Mouse (Mus musculus): Measurements from ENCODE around the gene Clcn2.

The Clcn2 gene

DNA sequence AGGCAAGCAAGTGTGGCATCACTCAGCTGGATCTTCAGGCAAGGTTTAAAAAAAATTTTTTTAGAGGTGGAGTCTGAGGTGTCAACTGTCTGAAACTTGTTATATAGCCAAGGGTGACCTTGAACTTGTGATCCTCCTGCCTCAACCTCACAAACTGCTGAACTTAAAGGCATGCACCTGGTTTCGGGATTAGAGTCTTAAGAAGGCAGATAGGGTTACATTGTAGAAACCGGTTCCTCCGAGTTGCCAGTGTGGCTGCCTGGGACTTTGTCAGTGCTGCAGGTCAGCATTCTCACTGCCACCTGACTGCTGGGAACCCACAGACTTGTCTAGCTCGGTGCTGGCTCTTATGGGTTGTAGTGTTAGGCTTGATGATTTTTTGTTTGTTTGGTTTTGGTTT is 5.7 kb upstream of the Clcn2 start:
- CTCF ChIA-PET, result interaction anchor here (0.6 kb wide), 1 partner anchor 47 kb away, joined by 4 read pairs; no protein-coding TSS in a partner anchor

DNA sequence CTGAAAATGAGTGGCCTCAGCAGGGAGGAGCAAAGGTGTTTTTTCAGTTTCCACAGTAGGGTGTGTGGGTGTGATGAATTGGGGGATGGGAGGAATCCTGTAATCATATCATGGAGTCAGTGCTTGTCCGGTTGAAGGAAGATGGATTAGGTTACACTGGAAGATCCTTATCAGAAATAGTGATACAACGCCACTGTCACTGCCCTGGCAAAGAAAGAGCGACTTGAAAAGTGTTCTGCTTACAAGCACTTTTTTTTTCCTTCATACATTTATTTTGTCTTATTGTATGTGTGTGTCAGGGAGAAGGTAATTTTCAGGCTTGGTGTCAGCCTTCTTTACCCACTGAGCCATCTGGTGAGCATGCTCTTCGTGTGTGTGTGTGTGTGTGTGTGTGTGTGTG is 5.2 kb upstream of the Clcn2 start:
- CTCF ChIA-PET, result no interaction called here

DNA sequence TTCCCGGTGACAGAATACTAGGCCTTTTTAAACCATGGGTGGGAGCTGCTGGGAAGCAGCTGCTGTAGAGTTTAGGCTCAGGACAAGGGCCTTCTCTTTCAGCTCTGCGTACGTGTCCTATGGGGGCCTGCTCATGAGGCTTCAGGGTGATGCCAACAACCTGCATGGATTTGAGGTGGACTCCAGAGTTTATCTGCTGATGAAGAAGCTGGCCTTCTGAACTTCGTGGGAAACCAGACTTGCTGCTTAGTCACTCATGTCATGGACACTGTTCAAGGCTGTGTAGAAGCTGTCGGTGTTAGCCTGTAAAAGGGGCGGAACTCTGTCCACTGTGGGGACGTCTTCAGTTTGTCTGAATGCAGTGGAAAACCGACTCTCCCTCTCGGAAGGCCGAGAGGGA is 4.3 kb upstream of the Clcn2 start:
- CTCF ChIA-PET, result no interaction called here

DNA sequence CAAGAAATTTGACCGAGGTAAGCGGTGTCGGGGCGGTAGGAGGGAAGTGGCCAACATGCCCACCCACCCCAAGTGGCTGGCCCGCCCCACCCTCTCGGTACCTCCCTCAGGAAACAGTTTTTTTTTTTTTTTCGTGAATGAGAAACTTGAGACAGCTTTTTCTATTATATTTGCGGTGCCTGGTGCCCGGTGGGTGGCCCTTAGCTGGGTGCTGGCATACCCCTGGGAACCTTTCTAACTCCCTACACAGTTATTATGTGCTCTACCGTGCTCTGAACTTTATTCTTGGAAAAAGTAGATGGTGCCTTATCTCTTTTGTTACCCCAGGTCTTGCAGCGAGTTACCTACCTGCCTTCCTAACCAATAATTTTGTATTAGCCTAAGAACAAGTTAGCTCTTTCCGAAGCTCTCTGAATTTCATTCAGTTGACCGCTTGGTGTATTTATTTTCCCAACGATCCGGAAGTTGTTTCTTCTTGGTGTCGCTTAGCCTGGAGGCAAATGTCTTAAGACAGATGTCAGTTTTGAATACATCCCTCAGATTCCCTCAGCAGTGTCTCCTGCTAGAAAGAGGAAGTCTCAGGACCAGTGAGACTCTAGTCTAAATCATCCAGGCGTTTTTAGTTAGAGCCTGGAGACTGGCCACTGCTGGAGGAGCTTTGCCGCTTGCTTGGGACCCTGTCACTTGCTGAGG is 578 bp upstream of the Clcn2 start:
- CTCF ChIA-PET, result interaction anchor here (0.8 kb wide), 1 partner anchor 36 kb away, joined by 6 read pairs; no protein-coding TSS in a partner anchor

DNA sequence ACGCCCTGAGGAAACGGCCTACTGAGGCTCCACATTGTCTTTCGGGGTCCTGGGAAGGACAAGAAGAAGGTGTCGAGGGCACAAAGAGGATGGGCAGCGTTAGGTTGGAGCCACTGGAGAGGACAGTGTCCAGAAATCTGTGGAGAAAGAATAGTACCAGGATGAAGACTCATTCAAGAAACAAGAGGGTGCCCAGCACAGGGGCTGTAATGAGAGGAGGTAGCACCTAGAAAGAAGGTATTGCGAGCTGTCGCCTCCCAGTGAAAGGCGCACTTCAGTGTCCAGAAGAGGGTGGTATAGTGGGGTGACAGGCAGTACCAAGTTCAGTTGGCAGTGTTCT is 735 bp downstream of the Clcn2 start:
- CTCF ChIA-PET, result interaction anchor here (0.6 to 0.7 kb wide), 2 partner anchors 9 to 47 kb away, joined by 3 read pairs; no protein-coding TSS in a partner anchor

DNA sequence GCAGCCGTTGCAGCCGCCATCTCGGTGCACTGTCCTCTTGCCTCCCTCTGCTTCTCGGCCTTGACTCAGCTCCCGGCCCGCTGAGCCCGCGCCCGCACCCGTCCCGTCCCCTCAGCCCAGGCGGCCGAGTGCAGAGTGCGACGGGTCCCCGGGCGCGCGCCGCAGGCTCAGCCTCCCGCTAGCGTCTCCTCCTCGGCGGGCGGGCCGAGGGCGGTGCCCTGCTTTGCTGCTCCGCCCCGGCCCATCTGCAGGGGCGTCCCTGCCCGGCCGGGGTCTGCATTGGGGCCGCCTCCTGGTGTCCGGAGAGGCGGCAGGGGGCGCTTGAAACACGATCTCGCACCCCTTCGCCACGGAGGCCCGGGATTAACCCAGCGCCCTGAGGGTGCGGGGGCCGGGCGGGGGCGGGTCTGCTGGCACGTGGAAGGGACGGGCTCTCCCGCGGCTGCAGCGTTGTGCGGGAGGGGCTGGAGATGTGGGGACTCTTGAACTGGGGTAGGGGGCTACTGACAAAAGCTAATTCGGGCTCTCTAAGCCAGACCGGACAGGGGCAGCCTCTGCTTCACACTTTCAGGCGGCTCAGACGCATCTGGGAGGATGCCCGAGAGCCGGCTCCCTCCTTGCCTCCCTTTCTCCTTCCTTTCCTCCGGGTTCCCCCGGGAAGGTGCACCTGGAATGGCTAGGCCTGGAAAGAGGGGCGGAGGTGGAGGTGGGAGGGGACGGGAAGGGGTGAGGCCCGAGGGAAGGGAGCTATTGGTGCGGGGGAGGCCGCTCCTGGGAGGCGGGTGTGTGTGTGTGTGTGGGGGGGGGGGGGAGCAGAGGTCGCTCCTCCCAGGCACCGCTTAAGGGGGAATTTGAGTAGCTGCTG is 1.3 kb downstream of the Clcn2 start:
- CTCF ChIA-PET, result interaction anchor here (0.6 to 0.7 kb wide), 2 partner anchors 8 to 47 kb away, joined by 3 read pairs; no protein-coding TSS in a partner anchor

DNA sequence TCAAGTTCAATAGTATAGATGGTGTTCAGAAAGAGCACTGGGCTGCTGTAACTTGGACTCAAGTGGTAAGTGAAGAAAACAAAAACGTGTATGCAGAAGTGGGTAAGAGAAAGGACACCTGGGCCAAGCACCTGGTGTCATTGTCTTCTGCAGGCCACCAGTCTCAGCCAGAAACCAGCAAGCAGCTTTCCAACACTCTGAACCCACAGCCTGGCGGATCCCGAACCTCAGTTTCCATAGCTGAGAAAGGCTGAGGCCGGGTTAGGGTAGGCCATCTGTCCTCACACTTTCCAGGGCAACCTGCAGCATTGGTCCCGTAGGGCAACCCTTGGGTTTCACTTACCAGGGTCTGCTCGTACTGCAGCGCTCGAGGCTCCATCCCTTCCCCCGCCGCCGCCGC is 2.0 kb downstream of the Clcn2 start:
- CTCF ChIA-PET, result no interaction called here

DNA sequence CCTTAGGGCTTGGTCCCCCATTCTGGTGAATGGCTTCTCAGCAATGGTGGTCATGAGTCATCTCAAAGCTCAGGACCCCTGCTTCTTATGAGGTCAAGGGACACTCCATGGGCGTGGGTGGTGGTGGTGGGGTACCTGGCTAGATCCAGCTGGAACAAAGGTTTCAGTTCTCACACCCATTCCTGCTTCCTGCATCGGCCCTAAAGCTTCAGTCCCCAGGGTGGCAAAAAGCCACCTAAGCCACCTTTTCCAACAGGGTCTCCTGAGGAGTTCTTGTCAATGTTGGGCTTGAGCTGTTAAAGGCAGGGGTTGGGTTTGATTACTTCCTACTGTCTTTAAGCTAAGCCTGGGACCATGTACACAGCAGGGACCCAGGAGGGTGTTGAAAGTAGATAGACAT is 2.4 kb downstream of the Clcn2 start:
- CTCF ChIA-PET, result no interaction called here

DNA sequence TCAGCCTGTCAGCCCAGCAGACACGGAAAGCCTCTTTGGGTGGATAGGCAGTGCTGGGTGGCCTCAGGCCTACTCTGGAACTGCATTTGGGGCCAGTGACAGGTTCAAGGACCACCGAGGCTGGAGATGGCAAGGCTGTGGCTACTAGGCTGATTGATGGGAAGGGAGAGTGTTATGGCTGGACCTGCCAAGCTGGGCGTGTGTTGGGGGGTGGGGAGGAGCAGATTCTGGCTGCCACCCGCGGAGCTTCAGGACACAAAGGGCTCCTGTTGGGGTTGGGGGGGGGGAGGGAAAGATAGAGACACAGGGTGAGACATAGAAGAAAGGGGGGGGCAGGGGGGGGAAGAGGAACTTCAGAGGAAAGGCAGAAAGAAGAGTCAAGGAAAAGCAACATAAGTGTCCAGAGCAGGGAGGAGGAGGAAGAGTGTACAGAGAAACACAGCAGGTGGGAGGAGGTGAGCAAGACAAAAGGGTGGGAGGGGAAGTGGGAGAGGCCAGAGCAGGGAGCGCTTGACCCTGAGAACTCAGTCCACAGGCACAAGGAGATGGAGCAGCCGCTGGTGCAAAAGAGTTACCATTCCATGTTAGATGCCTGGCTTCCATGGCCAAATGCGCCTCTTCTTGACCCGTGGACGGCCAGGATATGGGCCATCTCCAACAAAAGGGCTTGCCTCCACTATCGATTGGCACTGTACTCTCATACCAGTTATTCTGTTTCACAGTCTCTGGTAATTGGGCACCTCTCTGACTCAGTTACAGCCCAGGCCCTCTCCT is 3.1 kb downstream of the Clcn2 start:
- CTCF ChIA-PET, result no interaction called here

DNA sequence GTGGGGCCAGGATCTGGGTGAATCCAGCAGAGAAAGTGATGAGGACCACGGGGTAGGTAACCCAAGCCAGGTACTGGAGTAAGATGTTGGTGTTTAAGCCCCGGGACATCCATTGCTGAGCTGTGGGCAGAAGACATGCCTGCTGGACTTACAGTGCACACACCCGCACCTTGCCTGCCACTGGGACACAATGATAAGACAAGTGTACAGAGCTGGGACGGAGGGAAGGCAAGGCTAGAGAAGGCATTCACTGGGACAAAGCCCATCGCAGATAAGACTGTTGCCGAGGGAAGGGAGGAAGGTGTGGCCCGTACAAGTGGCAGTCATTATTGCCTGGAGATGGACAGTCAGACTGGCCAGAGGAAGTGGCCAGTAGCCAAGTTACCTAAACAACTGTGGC is 4.7 kb downstream of the Clcn2 start:
- CTCF ChIA-PET, result no interaction called here

DNA sequence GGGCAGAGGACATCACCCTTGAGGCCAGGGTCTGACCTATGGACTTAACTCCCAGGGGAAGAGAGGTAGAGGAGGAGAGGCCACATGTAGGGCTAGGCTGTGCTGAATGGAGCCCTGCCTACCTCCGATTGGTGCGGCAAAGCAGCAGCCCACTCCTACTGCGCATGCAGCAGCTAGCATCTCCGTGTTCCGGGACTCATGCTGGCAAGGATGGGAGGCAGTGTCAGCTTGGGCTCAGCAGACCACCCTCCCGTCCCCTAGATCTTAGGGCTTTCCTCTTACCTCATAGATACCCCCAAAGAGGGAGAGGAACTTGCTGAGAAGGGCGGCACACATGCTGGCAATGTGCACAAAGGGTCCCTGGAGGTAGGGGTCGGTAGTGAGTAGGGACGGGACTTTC is 5.4 kb downstream of the Clcn2 start:
- CTCF ChIA-PET, result no interaction called here

DNA sequence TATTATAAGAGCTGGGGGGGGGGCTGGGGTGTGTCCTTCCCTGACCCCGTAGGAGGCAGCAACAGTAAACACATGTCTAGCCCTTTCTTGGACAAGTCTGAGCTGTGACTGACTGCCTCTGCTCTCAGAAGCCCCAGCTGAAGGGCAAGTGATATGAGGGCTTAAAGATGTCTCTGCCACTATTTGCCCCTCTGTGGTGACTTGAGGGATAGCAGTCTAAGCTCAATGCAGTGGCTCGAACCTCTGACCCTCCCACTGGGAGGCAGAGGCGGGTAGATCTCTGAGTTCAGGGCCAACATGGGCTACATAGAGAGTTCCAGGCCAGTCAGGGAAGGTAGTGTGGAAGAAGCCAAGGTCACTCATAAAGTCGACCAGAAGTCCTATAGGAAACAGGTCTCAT is 6.7 kb downstream of the Clcn2 start:
- CTCF ChIA-PET, result interaction anchor here (1.0 kb wide), 1 partner anchor 54 kb away, joined by 3 read pairs; no protein-coding TSS in a partner anchor

DNA sequence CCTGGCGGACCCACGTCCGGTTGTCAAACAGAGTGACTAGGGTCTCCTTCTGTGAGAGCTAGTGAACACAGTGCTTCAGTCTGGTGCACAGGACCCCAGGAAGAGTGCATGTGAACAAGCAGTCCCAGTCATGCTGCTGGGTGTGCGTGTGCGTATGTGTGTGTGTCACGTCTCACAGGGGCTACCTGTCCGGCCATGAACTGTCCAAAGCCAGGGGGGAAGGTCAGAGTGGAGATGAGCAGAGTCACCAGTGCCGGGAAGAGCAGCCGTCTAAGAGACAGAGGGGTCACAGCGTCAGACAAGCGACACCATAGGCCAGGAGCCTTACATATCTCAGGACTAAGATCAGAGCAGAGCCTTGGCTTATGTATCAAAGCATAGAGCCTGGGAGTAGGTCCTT is 7.2 kb downstream of the Clcn2 start:
- CTCF ChIA-PET, result interaction anchor here (1.0 kb wide), 1 partner anchor 55 kb away, joined by 3 read pairs; no protein-coding TSS in a partner anchor

DNA sequence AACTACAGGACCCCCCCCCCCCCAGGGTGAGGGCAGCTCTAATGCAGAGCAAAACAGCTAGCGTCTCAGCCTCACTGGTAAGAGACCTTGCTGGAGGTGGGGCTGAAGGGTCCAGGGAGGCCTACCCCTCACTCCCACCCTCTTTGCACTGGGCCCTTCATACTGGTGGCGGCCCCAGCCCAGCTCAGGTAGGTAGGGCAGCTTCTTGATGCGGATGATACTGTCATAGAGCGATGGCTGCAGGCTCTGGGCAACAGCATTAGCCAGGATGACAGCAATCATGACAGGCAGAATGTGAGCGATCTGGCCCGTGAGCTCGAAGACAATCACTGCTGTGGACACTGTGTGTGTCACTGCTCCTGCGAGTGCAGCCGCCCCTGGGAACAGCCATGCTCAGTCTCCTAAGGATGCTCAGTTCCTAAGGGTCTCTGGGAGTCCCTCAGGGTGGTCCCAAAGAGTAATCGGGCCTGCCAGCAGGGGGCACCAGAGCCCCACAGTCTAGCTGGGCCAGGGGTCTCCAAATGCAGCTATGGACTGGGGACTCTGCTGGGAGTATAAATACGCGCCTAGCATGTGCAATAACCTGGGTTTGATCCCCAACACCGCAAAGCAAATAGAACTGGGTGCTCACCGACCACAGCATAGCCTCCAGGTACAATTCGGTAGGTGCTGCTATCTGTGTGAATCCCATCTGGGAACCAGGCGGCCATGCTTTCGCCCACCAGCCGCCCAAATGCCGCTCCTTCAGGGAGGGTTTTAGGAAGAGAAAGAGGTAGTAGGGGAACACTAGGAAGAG is 8.4 kb downstream of the Clcn2 start:
- CTCF ChIA-PET, result interaction anchor here (0.8 to 1.9 kb wide), 2 partner anchors 53 to 56 kb away, joined by 3 to 8 read pairs; no protein-coding TSS in a partner anchor

DNA sequence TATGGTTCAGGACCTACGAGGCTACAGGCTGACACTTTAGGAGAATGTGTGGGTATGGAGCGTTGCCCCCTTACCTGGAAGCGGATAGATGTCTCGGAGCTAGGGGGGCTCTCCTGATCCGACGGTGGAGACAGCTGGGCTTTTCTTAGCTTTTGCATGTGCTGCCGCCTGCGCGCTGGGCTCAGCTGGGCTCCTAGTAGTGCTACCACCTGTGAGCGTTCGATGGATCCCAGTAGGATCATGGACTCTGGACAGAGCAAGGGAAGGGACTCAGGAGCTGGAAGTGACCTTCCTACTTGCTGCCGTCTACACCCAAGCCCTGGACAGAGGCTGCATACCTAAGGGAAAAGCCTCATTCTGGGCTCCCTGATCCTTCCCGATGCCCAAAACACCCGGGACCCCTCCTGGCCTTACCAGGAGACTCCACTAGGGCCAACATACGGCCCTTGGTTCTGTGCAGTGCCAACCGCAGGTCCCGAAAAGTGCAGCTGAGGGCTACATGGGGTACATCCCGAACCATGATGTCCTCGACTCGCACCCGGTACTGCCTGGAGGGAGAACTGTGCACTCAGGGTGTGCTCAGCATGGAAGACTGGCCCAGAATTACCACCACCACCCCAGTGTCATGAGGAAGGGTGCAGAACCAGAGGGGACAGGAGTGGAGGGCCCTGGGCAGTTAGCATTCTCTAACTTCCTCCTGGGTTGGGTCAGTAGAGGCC is 9.2 kb downstream of the Clcn2 start:
- CTCF ChIA-PET, result interaction anchor here (0.8 to 1.9 kb wide), 2 partner anchors 54 to 57 kb away, joined by 3 to 8 read pairs; no protein-coding TSS in a partner anchor

DNA sequence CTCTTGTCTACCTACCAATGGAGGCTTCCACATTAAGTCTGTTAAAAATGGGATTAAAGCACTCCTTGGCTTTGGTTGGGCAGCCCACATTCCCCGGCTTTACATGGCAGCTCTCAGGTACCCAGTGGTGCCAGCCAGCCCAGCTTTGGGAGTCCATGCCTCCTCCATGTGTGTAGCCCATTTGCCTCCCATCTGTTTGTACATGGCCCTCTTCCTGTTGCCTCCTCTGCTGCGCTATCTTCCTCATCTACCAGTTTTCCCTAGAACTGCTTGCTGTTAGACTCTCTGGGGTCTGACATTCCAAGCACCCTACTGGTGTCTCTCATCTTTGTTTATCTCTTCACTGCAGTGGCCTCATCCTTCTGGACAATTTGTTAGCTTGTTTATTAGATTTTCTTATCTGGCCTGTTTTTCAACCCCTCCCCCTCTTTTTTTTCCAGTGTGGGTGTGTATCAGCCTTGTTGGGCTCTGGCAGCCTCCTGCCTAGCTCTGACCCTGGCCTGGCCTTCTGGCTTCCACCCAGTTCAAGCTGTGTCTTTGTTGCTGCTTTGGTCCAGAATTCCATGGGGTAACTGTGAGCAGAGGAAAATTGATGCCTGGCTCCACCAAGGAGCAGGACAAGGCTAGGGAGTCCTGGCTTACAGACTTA is 11.0 kb downstream of the Clcn2 start:
- CTCF ChIA-PET, result interaction anchor here (0.6 kb wide), 1 partner anchor 60 kb away, joined by 4 read pairs; no protein-coding TSS in a partner anchor

DNA sequence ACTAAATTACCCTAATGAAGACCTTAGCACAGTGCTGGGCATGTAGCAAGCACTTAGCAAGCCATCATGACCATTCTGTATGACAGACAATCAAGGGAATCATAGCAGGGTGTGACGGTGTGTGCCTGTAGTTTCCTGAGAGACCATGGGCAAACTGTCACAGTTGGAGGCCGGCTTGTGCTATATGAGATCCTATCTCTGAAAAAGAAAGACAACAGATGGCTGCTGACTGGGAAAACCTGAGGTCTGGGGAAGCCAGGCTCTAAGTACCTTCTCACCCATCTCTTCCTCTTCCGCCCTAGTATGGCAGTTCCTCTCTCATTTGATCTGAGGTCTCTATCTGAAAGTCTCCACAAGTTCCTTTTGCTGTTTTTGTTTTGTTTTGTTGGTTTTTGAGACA is 11.8 kb downstream of the Clcn2 start:
- CTCF ChIA-PET, result no interaction called here

DNA sequence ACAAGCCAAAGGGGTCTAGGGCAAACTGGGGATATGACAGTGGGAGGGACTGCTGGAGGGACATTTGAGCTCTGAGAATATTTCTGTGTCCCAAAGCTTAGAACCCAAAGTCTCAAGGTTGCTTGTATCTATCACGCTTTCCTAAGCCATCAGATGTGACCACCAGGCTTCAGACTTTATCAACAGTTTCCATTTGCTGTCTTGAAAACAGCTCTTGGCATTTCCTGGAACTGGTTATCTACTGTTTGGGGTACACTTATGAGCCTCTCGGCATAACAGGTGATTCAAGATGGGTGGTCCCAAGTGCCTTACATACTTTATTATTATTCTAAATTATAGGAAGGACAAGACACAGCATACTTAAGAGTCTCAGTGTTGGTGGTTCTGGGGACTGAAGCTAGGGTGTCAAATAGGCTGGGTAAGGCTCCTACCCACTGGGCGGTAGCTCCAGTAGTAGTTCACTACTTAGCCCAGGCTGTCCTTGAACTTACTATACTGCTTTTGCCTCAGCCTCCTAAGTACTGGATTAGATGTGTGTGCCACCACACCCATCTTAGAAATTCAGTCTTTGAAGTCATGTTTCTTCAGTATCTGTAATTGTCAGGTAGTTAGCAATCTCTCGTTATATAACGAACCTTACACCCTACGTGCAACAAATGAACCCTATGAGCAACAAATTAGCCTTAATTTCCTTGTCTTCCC is 13.7 kb downstream of the Clcn2 start:
- CTCF ChIA-PET, result no interaction called here

DNA sequence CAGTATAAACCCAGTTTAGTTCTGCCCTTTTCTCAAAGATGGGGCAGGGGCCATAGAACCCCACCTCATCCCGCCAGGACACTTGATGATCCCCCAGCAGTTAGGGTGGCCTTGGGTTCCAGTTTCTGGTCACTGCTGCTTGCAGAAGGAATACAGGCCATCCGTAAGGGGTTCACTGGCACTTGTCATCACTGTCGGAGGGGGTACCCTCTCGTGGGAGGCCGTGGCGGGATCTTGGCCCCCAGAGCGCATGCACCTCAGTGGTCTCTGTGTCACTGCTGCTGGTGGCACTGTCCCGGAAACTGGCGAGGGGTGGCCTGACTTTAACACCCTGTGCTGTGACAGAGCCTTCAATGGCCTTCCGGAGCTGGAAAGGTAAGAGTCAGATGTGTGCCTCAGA is 14.5 kb downstream of the Clcn2 start:
- CTCF ChIA-PET, result interaction anchor here (0.6 kb wide), 1 partner anchor 15 kb away, joined by 3 read pairs; no protein-coding TSS in a partner anchor

Data from spleen, embryonic (tissue).